Mouse (Mus musculus): ENCODE data around the gene Fn3krp. TPM values are rescaled to one million over a fixed set of nuclear protein-coding genes. Genes with fewer than 3 reads are reported as not detected.

The Fn3krp gene
- polyA plus RNA-seq, 1 experiment, result 5.7 TPM

DNA sequence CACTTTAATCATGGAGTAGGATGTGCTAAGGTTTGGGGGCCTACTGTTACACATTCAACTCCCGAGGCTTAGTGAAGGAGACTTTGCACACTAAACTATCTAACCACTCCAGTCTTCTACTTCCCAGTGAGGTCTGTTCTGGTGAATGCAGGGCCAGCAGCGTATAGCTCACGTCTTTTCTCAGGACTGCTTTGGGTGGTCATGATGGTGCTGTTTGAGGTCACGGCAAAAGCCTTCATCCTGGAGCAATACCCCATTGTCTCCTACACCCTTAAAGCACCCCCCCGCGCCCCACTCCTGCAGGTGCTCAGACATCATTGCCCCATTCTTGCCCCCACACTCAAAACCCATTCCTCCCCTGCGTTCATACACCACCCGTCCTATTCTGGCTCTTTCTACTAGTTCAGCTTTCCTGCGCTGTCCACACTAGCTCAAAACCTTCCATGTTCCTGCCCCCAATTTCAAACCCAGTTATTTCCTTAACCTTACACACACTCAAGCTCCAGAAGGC, 30.1 kb downstream of the Fn3krp start:
- H3ac ChIP-seq (ENCODE audit: control insufficient read depth, insufficient read length), result no peak overlapping the region
- H3K79me2 ChIP-seq (ENCODE audit: control insufficient read depth, insufficient read depth), result peaks cover 18% of the 10 kb centered on the region
- peaks cover 2% of the 10 kb centered on the region for H3K36me3 ChIP-seq (ENCODE audit: control insufficient read depth, insufficient read depth)
- H3K4me3 ChIP-seq, result peak overlapping the region; percentile 84
- peak overlapping the region; percentile 84 for H3K4me2 ChIP-seq (ENCODE audit: low read depth)
- TF ChIP-seq POLR2A (IDR thresholded peaks at IDR 0.05; ENCODE audit: insufficient read length, low read depth) (no peak), REST (IDR thresholded peaks at IDR 0.05; ENCODE audit: insufficient read depth, insufficient read length) (no peak), TCF12 (IDR thresholded peaks at IDR 0.05; ENCODE audit: insufficient read depth, poor library complexity, severe bottlenecking) (no peak)
- no peaks in the 10 kb centered on the region for H3K27me3 ChIP-seq (ENCODE audit: control insufficient read depth, insufficient read depth, insufficient read length)

DNA sequence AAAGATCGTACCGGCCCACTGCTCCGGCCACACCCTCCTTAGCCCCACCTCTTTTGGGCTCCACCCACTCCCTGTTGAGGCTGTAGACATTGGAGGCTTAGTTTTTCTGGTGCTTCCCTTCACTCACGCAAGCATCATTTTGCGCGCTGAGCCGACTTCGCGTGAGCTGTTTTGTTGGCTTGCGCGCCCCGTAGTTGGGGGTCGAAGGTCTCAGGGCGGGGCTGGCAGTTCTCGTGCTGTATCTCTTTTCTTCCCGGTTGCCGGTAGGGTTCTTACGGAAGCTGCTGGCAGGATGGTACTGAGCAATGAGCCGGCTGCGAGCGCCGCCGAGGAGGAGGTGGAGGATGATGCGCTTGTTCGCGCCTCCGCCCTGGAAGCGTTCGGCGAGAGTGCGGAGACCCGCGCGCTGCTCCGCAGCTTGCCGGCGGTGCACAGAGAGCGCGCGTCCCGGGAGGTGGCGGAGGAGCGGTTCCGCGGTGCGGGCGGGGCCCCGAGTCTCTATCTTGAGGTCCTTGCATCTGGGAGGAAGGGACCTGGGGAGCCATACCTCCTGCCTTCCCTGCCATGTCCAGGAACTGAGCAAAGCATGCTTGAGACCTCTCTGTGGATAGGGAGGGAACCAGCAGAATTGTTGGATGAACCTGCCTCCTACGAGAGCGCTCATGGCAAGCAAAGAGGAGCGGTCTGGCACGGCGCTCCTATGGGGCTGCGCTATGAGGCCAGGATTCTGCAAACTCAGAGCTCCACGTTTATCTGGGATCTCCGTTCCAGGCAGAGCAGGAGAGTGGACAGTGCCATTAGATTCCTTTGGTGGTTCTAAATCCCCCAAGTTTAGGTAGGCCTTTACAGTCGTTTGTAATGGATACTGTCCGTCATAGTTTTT, 30.8 kb downstream of the Fn3krp start, which contains the start of gene Tbcd:
Gene Tbcd (plus strand): TSS at position 197 of the 883 bp plus-strand sequence.
- Histone ChIP-seq H3K27me3 (ENCODE audit: control insufficient read depth, insufficient read depth, insufficient read length) (no peaks in the 10 kb centered on the region), H3K4me3 (peak within 1 kb of the TSS; percentile 84), H3ac (ENCODE audit: control insufficient read depth, insufficient read length) (peak within 1 kb of the TSS; percentile 52), H3K79me2 (ENCODE audit: control insufficient read depth, insufficient read depth) (peaks cover 18% of the 10 kb centered on the region), H3K36me3 (ENCODE audit: control insufficient read depth, insufficient read depth) (peaks cover 7% of the 10 kb centered on the region), H3K4me2 (ENCODE audit: low read depth) (peak within 1 kb of the TSS; percentile 84)
- TF ChIP-seq E2F4 (IDR thresholded peaks at IDR 0.05; ENCODE audit: insufficient read depth) (no peak), MAX (IDR thresholded peaks at IDR 0.05; ENCODE audit: low read depth) (no peak), MYOD1 (IDR thresholded peaks at IDR 0.05; ENCODE audit: control insufficient read depth in 1 of 3, insufficient read length in 2 of 3, low read depth in 2 of 3) (no peak), REST (IDR thresholded peaks at IDR 0.05; ENCODE audit: insufficient read depth, insufficient read length) (no peak), MYOG (IDR thresholded peaks at IDR 0.05; ENCODE audit: control insufficient read depth in 1 of 3, insufficient read depth in 1 of 3, insufficient read length in 2 of 3, low read depth in 2 of 3) (no peak), TCF12 (IDR thresholded peaks at IDR 0.05; ENCODE audit: insufficient read depth, poor library complexity, severe bottlenecking) (no peak), CEBPB (IDR thresholded peaks at IDR 0.05; ENCODE audit: insufficient read depth, poor library complexity, severe bottlenecking) (no peak), SRF (IDR thresholded peaks at IDR 0.05; ENCODE audit: control insufficient read depth, insufficient read length, low read depth) (peak; percentile 25), POLR2AphosphoS2 (IDR thresholded peaks at IDR 0.05; ENCODE audit: insufficient read length, low read depth) (peak; percentile 70), USF1 (IDR thresholded peaks at IDR 0.05; ENCODE audit: low read depth) (no peak), POLR2A (IDR thresholded peaks at IDR 0.05; ENCODE audit: insufficient read length, low read depth) (peak; percentile 68), TCF3 (IDR thresholded peaks at IDR 0.05; ENCODE audit: insufficient read length, low read depth) (no peak)

DNA sequence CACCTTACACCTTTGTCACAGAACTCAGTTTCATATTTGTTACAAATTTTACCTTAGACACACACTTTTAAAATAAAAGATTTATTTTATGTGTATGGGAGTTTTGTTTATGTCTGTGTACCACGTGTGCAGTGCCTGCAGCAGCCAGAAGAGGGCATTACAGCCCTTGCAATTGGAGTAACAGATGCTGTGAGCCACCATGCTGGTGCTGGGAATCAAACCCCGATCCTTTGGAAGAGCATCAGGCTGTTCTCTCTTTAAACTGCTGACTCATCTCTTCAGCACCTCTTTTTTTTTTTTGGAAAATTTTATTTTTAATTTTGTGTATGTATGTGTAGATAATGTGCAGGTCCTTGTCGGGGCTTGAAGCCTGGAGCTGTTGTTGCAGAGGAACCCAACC, 36.7 kb downstream of the Fn3krp start:
- TF ChIP-seq MAX (IDR thresholded peaks at IDR 0.05; ENCODE audit: low read depth), result no peak
- no peaks in the 10 kb centered on the region for H3K27me3 ChIP-seq (ENCODE audit: control insufficient read depth, insufficient read depth, insufficient read length)
- H3K79me2 ChIP-seq (ENCODE audit: control insufficient read depth, insufficient read depth), result peaks cover 13% of the 10 kb centered on the region
- no peak overlapping the region for H3K4me3 ChIP-seq
- H3K36me3 ChIP-seq (ENCODE audit: control insufficient read depth, insufficient read depth), result peaks cover 56% of the 10 kb centered on the region
- no peak overlapping the region for H3K4me2 ChIP-seq (ENCODE audit: low read depth)
- H3ac ChIP-seq (ENCODE audit: control insufficient read depth, insufficient read length), result no peak overlapping the region

DNA sequence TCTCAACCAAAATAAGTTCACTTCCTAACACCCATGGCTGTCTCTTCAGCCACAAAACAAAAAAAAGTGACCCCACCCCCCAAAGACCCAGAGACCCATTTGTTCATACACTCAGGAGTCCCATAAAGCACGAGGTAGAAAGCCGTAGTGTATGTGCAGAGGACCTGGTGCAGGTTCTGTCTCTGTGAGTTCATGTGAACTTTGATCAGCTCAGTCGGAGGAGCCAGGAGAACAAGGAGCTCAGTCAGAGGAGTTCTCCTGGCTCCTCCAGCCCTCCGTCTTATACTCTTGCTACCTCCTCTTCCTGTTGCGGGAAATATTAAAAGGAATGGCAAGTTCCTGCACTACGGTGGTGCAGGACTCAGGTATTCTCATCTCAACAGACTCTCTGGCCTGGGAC, 46.2 kb downstream of the Fn3krp start:
- Histone ChIP-seq H3K79me2 (ENCODE audit: control insufficient read depth, insufficient read depth) (no peaks in the 10 kb centered on the region), H3K36me3 (ENCODE audit: control insufficient read depth, insufficient read depth) (peaks cover 40% of the 10 kb centered on the region), H3K4me2 (ENCODE audit: low read depth) (no peak overlapping the region), H3ac (ENCODE audit: control insufficient read depth, insufficient read length) (no peak overlapping the region), H3K27me3 (ENCODE audit: control insufficient read depth, insufficient read depth, insufficient read length) (no peaks in the 10 kb centered on the region), H3K4me3 (no peak overlapping the region)
- no peak for TF ChIP-seq POLR2AphosphoS2 (IDR thresholded peaks at IDR 0.05; ENCODE audit: insufficient read length, low read depth)
- TF ChIP-seq MAX (IDR thresholded peaks at IDR 0.05; ENCODE audit: low read depth), result no peak
- TF ChIP-seq REST (IDR thresholded peaks at IDR 0.05; ENCODE audit: insufficient read depth, insufficient read length), result no peak
- TF ChIP-seq TCF12 (IDR thresholded peaks at IDR 0.05; ENCODE audit: insufficient read depth, poor library complexity, severe bottlenecking), result no peak
- TF ChIP-seq TCF3 (IDR thresholded peaks at IDR 0.05; ENCODE audit: insufficient read length, low read depth), result no peak
- no peak for TF ChIP-seq USF1 (IDR thresholded peaks at IDR 0.05; ENCODE audit: low read depth)
- no peak for TF ChIP-seq E2F4 (IDR thresholded peaks at IDR 0.05; ENCODE audit: insufficient read depth)

DNA sequence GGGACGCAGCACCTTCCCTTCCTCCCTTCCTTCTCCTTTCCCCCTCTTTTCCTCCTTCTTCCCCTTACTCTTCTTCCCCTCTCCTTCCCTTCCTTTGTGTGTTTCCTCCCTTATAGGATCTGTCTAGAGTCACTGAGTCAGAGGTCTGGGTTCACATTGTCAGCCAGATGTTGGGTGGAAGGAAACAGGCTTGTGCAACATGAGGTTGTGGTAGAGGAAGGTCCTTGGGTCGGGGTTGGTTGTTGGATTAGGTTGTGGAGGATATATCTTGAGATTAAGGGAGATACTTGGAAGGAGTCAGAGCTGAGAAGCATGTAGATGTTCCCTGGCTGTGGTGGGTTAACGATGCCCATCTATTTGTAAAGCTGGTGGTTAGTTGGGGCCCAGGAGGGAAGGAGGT, 53.6 kb downstream of the Fn3krp start:
- Histone ChIP-seq H3K79me2 (ENCODE audit: control insufficient read depth, insufficient read depth) (no peaks in the 10 kb centered on the region), H3ac (ENCODE audit: control insufficient read depth, insufficient read length) (no peak overlapping the region), H3K36me3 (ENCODE audit: control insufficient read depth, insufficient read depth) (peaks cover 9% of the 10 kb centered on the region), H3K27me3 (ENCODE audit: control insufficient read depth, insufficient read depth, insufficient read length) (no peaks in the 10 kb centered on the region), H3K4me3 (no peak overlapping the region), H3K4me2 (ENCODE audit: low read depth) (no peak overlapping the region)
- TF ChIP-seq MAX (IDR thresholded peaks at IDR 0.05; ENCODE audit: low read depth) (no peak), SRF (IDR thresholded peaks at IDR 0.05; ENCODE audit: control insufficient read depth, insufficient read length, low read depth) (no peak), MYOD1 (IDR thresholded peaks at IDR 0.05; ENCODE audit: control insufficient read depth in 1 of 3, insufficient read length in 2 of 3, low read depth in 2 of 3) (no peak), E2F4 (IDR thresholded peaks at IDR 0.05; ENCODE audit: insufficient read depth) (no peak), USF1 (IDR thresholded peaks at IDR 0.05; ENCODE audit: low read depth) (no peak), TCF12 (IDR thresholded peaks at IDR 0.05; ENCODE audit: insufficient read depth, poor library complexity, severe bottlenecking) (no peak), CEBPB (IDR thresholded peaks at IDR 0.05; ENCODE audit: insufficient read depth, poor library complexity, severe bottlenecking) (no peak), POLR2AphosphoS2 (IDR thresholded peaks at IDR 0.05; ENCODE audit: insufficient read length, low read depth) (no peak), MYOG (IDR thresholded peaks at IDR 0.05; ENCODE audit: control insufficient read depth in 1 of 3, insufficient read depth in 1 of 3, insufficient read length in 2 of 3, low read depth in 2 of 3) (no peak), REST (IDR thresholded peaks at IDR 0.05; ENCODE audit: insufficient read depth, insufficient read length) (no peak), POLR2A (IDR thresholded peaks at IDR 0.05; ENCODE audit: insufficient read length, low read depth) (no peak), TCF3 (IDR thresholded peaks at IDR 0.05; ENCODE audit: insufficient read length, low read depth) (no peak)

Data from myocyte (in vitro differentiated cells).